Mouse (Mus musculus): Measurements from ENCODE around the gene Xrcc2. TPM values are rescaled to one million over a fixed set of nuclear protein-coding genes. Genes with fewer than 3 reads are reported as not detected.
A peak's percentile ranks its signal among the peaks of the same experiment; 100 is the strongest.

Xrcc2 gene
- total RNA-seq, 2 experiments from 2014 or later, result 1.6 to 1.8 TPM

DNA sequence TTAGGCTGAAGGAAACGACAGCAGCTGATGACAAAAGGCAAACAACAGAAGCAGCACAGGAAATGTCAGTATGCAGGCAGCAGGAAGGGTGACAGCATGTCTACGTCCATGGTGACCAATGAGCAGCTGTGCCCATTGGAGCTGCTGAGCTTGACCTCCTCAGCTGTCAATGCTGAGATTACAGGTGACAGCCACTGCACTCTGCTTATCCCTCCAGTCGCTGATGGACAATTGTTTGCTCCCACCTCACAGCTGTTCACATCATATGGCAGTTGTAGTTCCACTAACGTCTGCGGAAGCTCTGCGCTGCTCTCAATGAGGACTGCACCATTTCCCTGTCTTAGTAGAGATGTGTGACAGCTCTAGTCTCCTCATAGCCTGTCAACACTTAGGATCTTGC, 9.8 kb downstream of the Xrcc2 start:
- intact Hi-C loops (cut with DNase I; ENCODE audit: low total_unique reads), result no loop called here
- no peak for DNase-seq

DNA sequence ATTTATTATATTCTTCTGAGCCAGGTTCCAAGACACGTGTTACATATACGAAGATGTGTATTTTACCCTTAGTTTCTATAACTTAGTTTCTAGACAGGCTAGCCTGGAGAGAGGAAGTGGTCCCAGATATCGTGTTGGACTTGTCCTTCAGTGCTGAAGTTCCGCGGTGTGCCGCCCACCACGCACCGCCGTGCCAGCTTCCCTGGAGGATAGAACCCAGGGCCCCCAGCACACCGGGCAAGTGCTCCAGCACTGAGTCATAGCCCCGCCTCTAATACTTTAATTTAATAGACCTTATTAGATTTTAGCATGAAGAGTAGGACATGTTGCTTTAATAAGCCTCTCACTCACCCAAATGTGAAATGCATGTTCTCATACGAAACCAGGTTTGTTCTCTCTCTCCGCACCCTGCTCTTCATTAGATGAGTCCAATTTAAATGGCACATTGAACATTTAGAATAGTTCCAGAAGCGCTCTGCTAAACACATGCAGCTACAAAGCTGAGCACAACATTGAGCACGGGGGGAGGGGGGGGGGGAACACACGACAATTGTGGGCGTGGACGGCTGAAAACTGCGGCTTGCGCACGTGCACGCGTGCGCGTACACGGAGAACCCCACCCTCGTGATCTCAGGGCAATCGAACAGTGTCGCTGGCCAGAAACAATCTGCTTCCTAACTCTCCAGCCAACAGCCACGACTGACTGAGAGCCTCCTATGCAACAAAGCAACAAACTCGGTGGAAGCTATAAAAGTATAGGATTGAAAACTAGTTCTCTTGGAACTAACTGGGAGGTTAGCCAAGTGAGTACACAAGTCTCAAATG, 33.7 kb downstream of the Xrcc2 start:
- intact Hi-C loops (cut with DNase I; ENCODE audit: low total_unique reads), result no loop called here
- peak; percentile 17 for DNase-seq

DNA sequence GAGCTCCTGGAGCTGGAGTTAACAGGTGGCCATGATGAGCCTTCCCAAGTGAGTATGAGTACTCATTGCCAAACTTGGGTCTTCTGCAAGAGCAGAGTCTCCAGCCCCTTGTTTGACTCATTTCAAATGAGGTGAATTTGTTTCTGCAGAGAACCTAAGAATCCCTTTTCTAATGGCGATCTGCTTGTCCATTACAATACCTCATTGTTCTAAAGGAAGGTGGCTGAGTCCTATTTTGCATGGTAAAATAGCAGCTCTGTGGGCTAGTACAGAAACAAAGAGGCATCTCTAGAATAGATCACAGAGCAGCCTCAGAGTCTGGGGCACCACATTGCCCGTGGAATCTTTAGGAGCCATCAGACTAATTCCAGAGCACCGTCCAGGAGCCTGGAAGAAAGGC, 34.6 kb downstream of the Xrcc2 start:
- intact Hi-C loops (cut with DNase I; ENCODE audit: low total_unique reads), result no loop called here
- no peak for DNase-seq

DNA sequence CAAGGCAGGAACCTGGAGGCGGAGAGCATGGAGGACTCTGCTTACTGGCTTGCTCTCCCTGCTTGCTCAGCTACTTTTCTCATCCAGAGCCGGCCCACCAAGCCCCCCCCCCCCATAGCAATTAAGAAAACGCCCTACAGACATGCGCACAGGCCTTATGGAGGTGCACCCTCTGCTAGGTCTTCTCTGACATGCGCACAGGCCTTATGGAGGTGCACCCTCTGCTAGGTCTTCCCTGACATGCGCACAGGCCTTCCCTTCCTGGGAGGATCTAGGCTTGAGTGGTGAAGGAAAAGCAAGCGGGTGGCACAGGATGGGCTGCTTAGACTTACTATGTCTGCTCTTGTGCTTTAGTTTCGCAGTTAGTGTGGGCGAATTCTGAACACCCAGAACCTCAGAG, 37.3 kb downstream of the Xrcc2 start:
- no peak for DNase-seq
- intact Hi-C loops (cut with DNase I; ENCODE audit: low total_unique reads), result no loop called here

DNA sequence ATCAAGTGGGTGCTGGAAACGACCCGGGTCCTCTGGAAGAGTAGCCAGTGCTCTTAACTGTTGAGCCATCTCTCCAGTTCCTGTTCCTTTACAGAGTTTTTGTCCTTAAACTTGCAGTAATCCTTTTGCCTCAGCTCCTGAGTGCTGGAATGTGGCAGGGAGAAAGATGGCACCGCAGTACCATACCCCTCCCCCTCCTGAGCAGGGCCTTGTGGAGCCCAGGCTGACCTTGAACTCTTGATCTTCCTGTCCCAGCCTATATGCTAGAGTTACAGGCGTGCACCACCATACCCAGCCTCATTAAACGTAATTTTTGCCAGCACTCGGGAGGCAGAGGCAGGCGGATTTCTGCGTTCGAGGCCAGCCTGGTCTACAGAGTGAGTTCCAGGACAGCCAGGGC, 38.9 kb downstream of the Xrcc2 start:
- intact Hi-C loops (cut with DNase I; ENCODE audit: low total_unique reads), result no loop called here
- DNase-seq, result no peak

DNA sequence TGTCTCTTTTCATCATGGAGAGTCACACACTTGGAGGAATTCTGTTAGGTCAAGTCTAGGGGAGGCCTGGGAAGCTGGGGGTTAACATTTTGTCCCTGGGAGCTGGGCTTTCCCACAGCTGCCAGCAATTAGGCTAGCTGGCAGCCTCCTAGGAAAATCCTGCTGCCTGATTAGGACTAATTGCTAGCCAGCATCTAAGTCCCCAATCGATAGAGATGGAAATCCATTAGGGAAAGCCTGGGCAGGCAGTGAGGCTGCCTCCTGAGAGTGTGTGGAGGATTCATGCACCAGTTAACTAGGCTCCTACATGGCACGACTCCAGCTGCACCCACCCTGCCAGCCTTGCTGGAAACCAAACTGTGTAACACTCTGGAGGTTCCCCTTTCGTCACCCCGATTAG, 39.5 kb downstream of the Xrcc2 start:
- intact Hi-C loops (cut with DNase I; ENCODE audit: low total_unique reads), result no loop called here
- peak; percentile 22 for DNase-seq

DNA sequence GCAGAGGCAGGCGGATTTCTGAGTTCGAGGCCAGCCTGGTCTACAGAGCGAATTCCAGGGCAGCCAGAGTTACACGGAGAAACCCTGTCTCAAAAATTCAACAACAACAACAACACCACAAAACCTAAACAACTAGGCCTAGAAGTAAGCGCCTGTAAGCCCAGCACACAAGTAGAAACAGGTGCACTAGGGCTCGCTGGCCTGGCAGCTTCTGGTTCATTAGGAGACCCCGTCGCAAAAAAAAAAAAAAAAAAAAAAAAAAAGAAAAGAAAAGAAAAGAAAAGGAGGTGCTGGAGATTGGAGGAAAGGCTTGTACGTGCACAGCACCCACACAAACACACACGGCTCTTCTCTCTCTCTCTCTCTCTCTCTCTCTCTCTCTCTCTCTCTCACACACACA, 40.1 kb downstream of the Xrcc2 start:
- intact Hi-C loops (cut with DNase I; ENCODE audit: low total_unique reads), result no loop called here
- DNase-seq, result no peak

GRCm38 (mm10) chr5:25663165-25663564, 42.5 kb downstream of the Xrcc2 start:
- no peak for DNase-seq
- intact Hi-C loops (cut with DNase I; ENCODE audit: low total_unique reads), result no loop called here

GRCm38 (mm10) chr5:25654578-25654987, 51.0 kb downstream of the Xrcc2 start:
- intact Hi-C loops (cut with DNase I; ENCODE audit: low total_unique reads), result no loop called here
- no peak for DNase-seq

DNA sequence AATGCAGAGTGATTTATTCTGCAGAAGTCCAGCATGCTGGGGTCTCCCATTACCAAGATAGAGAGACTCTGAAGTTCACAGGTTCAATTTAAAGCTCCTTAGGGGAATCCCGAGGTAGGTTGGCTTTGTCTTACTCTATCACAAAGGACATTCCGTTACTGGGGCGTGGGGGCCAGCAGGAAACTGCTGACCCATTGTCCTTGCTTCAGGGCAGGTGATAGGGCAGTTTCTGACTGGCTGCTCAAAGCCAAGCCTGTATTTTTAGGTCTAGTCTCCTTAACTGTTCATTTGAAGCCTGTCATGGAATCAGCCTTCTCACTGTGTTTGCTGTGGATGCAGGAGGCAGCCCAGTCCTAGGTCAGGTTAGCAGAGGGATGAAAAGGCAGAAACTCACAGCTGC, 52.2 kb downstream of the Xrcc2 start:
- intact Hi-C loops (cut with DNase I; ENCODE audit: low total_unique reads), result no loop called here
- DNase-seq, result no peak

GRCm38 (mm10) chr5:25652435-25652834, 53.2 kb downstream of the Xrcc2 start:
- DNase-seq, result no peak
- intact Hi-C loops (cut with DNase I; ENCODE audit: low total_unique reads), result no loop called here

DNA sequence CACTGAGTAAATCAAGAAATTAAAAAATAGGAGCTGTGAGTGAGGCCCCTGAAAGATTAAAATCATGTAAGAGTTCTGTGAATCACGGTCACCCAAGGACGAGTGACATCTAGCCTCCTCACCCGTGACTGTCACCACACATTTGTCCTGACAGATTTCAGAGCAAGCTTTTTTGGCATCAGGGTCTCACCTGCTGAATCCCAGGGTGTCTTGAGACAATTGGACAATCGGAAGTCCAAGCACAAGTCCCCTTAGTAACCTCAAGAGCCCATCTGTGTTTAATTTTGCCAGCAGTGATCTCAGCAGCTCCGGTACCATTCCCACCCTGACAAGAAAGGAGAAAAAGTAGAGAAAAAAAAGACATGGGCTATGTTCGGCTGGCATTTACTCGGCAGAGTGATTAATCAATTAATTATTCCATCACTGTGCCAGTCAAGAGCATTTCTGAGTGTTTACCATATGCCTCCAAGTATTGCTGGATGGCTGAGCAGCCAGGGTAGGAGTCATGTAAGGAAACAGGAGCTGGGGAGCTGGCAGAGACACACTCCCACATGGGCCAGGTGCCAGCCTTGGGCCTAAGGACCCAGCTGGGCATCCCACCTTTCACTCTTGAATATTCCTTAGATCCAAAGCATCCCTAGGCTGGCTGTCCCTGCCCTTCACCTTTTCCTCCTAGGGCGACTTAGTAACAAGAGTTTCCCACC, 59.8 kb downstream of the Xrcc2 start:
- intact Hi-C loops (cut with DNase I; ENCODE audit: low total_unique reads), result no loop called here
- DNase-seq, result no peak

DNA sequence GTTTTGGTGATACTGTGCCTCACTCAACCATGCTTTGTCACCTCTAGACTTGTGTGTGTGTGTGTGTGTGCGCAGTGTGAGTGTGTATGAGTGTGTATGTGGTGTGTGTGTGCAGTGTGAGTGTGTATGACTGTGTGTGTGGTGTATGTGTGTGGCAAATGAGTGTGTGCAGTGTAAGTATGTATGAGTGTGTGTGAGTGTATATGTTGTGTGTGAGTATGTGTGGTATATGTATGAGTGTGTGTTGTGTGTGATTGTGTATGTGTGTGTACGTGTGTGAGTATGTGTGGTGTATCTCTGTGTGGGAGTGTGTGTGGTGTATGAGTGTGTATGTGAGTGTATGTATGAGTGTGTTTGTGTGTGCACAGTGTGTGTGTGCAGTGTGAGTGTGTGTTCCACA, 61.1 kb downstream of the Xrcc2 start:
- DNase-seq, result no peak
- intact Hi-C loops (cut with DNase I; ENCODE audit: low total_unique reads), result no loop called here

- DNase-seq, result no peak
- intact Hi-C loops (cut with DNase I; ENCODE audit: low total_unique reads), result no loop called here
Observed at GRCm38 (mm10) chr5:25642741-25643140, 62.9 kb downstream of the Xrcc2 start.

Other genes starting within 250 kb of the Xrcc2 start
- 10 to 100 TPM; 24.9 to 27.6 TPM for gene Kmt2c, start 207.0 kb downstream of the Xrcc2 start, total RNA-seq (2021)
- gene Cct8l1, start 189.8 kb downstream of the Xrcc2 start, total RNA-seq (2021), result not detected
- 1 to 10 TPM; 1.1 to 1.5 TPM for gene Actr3b, start 54.2 kb upstream of the Xrcc2 start, total RNA-seq (2021)
- not detected for gene Gm21663, start 236.6 kb upstream of the Xrcc2 start, total RNA-seq (2021)
- not detected for gene Gm21671, start 248.6 kb upstream of the Xrcc2 start, total RNA-seq (2021)

Measured in gastrocnemius, postnatal 14 days (tissue).